ENCODE assay signal across 22 mouse cellular contexts in the genomic region with DNA sequence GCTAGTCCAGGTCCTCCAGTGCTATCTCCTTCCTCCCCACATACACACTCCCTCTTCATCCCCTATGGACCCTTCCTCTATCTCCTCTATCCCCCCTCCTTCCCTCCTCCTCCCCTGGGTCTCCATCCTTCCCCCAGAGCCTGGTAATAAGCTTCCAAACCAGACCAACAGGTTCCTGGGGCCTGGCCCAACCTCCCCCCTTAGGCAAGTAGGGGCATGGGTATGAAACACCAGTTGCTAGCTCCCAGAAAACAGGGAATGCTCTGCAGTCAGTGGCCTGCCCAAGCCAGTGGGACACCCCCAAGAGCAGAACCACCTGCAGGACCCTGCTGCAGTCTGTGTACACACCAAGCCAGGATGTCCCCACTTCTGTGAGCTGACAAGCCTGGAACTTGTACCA. TPM values are rescaled to one million over a fixed set of nuclear protein-coding genes. Genes with fewer than 3 reads are reported as not detected.
"Had no signal": no experiment of that assay in that cellular context is flagged by ENCODE, and none has a peak within 500 bp of the region (broad histone marks: within the 10 kb centered on the region; RNA-seq: fewer than 3 reads in every experiment).

No protein-coding gene starts in this region.

- H3K4me2 ChIP-seq: liver, embryonic 12.5 days; lung, embryonic 14.5 days; midbrain, embryonic 12.5 days; neural tube, embryonic 13.5 days; neural tube, embryonic 15.5 days had no signal

- H3K27me3 ChIP-seq: liver, embryonic 12.5 days had no signal

- H3K9ac ChIP-seq: liver, embryonic 12.5 days; liver, embryonic 14.5 days; lung, embryonic 14.5 days; midbrain, embryonic 12.5 days; neural tube, embryonic 13.5 days; neural tube, embryonic 15.5 days had no signal

- H3K36me3 ChIP-seq: liver, embryonic 12.5 days; midbrain, embryonic 10.5 days; midbrain, embryonic 12.5 days; neural tube, embryonic 13.5 days; neural tube, embryonic 15.5 days had no signal

- H3K4me3 ChIP-seq: liver, embryonic 12.5 days; midbrain, embryonic 10.5 days; midbrain, embryonic 12.5 days; myocyte; neural tube, embryonic 13.5 days; neural tube, embryonic 15.5 days had no signal

- H3K9me3 ChIP-seq: liver, embryonic 12.5 days; midbrain, embryonic 10.5 days; midbrain, embryonic 12.5 days; neural tube, embryonic 13.5 days; neural tube, embryonic 15.5 days had no signal

- H3K27ac ChIP-seq: liver, embryonic 12.5 days; liver, embryonic 14.5 days; midbrain, embryonic 10.5 days; midbrain, embryonic 12.5 days; neural tube, embryonic 13.5 days; neural tube, embryonic 15.5 days had no signal

- DNase-seq: lung, adult 18-20 months; lung, embryonic 14.5 days; lung, postnatal 10 days; lung, postnatal 4 days; midbrain, embryonic 14.5 days; retina, postnatal 1 day; right cerebral cortex, adult 18-20 months; right cerebral cortex, postnatal 25 days; right cerebral cortex, postnatal 4 days; spleen, adult 18-20 months; thymus, adult 2 months; thymus, postnatal 25 days; thymus, postnatal 4 days had no signal

- ATAC-seq: liver, embryonic 12.5 days; midbrain, embryonic 16.5 days had no signal

- H3K4me1 ChIP-seq: neural tube, embryonic 13.5 days; neural tube, embryonic 15.5 days had no signal

RNA-seq across cellular contexts. Expression of a gene that starts 11.7 kb away (rescaled TPM):
- polyA plus RNA-seq: midbrain, embryonic 16.5 days; myocyte; neural tube, embryonic 11.5 days; neural tube, embryonic 13.5 days; neural tube, embryonic 15.5 days had no signal
